Mouse (Mus musculus): ENCODE measurements around the gene 1700102P08Rik. TPM values are rescaled to one million over a fixed set of nuclear protein-coding genes. Genes with fewer than 3 reads are reported as not detected.

The 1700102P08Rik gene
- polyA plus RNA-seq, 1 experiment from 2014 or later, result 0.14 TPM

GRCm38 (mm10) chr9:108386816-108387215 lies 5.8 kb upstream of the 1700102P08Rik start:
- H3K9me3 ChIP-seq (ENCODE audit: control insufficient read depth), result no peaks in the 10 kb centered on the region
- no peak overlapping the region for H3K4me2 ChIP-seq (replicated peaks; ENCODE audit: low read depth)
- H3K9ac ChIP-seq (ENCODE audit: low read depth, low read length), result no peak overlapping the region
- no peak for ATAC-seq
- no peak overlapping the region for H3K27ac ChIP-seq (ENCODE audit: low read depth, low read length)
- no peak for TF ChIP-seq CTCF (IDR thresholded peaks at IDR 0.05; ENCODE audit: low read depth)
- H3K36me3 ChIP-seq (ENCODE audit: control insufficient read depth, insufficient read depth), result peaks cover 81% of the 10 kb centered on the region
- H3K4me1 ChIP-seq (replicated peaks; ENCODE audit: control insufficient read depth, insufficient read depth, low read length), result no peaks in the 10 kb centered on the region
- WGBS, result 92% methylated on average over 4 of the region's 4 CpGs
- no peak overlapping the region for H3K4me3 ChIP-seq (ENCODE audit: low read depth, low read length)
- H3K27me3 ChIP-seq (replicated peaks; ENCODE audit: control insufficient read depth, insufficient read depth, low read length), result no peaks in the 10 kb centered on the region

GRCm38 (mm10) chr9:108388601-108389000 lies 4.0 kb upstream of the 1700102P08Rik start:
- ATAC-seq, result no peak
- Histone ChIP-seq H3K9ac (ENCODE audit: low read depth, low read length) (no peak overlapping the region), H3K9me3 (ENCODE audit: control insufficient read depth) (no peaks in the 10 kb centered on the region), H3K36me3 (ENCODE audit: control insufficient read depth, insufficient read depth) (peaks cover 87% of the 10 kb centered on the region), H3K4me2 (replicated peaks; ENCODE audit: low read depth) (no peak overlapping the region), H3K4me1 (replicated peaks; ENCODE audit: control insufficient read depth, insufficient read depth, low read length) (no peaks in the 10 kb centered on the region), H3K4me3 (ENCODE audit: low read depth, low read length) (no peak overlapping the region), H3K27me3 (replicated peaks; ENCODE audit: control insufficient read depth, insufficient read depth, low read length) (no peaks in the 10 kb centered on the region), H3K27ac (ENCODE audit: low read depth, low read length) (no peak overlapping the region)
- no peak for TF ChIP-seq CTCF (IDR thresholded peaks at IDR 0.05; ENCODE audit: low read depth)
- 82% methylated on average over 10 of the region's 10 CpGs for WGBS

GRCm38 (mm10) chr9:108389220-108389619 lies 3.4 kb upstream of the 1700102P08Rik start:
- Histone ChIP-seq H3K4me3 (ENCODE audit: low read depth, low read length) (no peak overlapping the region), H3K9ac (ENCODE audit: low read depth, low read length) (no peak overlapping the region), H3K36me3 (ENCODE audit: control insufficient read depth, insufficient read depth) (peaks cover 81% of the 10 kb centered on the region), H3K4me2 (replicated peaks; ENCODE audit: low read depth) (no peak overlapping the region), H3K27ac (ENCODE audit: low read depth, low read length) (no peak overlapping the region), H3K9me3 (ENCODE audit: control insufficient read depth) (no peaks in the 10 kb centered on the region), H3K4me1 (replicated peaks; ENCODE audit: control insufficient read depth, insufficient read depth, low read length) (no peaks in the 10 kb centered on the region), H3K27me3 (replicated peaks; ENCODE audit: control insufficient read depth, insufficient read depth, low read length) (no peaks in the 10 kb centered on the region)
- 80% methylated on average over 6 of the region's 6 CpGs for WGBS
- no peak for TF ChIP-seq CTCF (IDR thresholded peaks at IDR 0.05; ENCODE audit: low read depth)
- no peak for ATAC-seq

- Histone ChIP-seq H3K9me3 (ENCODE audit: control insufficient read depth) (no peaks in the 10 kb centered on the region), H3K4me3 (ENCODE audit: low read depth, low read length) (no peak overlapping the region), H3K4me2 (replicated peaks; ENCODE audit: low read depth) (no peak overlapping the region), H3K4me1 (replicated peaks; ENCODE audit: control insufficient read depth, insufficient read depth, low read length) (no peaks in the 10 kb centered on the region), H3K36me3 (ENCODE audit: control insufficient read depth, insufficient read depth) (peaks cover 37% of the 10 kb centered on the region), H3K27ac (ENCODE audit: low read depth, low read length) (no peak overlapping the region), H3K9ac (ENCODE audit: low read depth, low read length) (no peak overlapping the region), H3K27me3 (replicated peaks; ENCODE audit: control insufficient read depth, insufficient read depth, low read length) (no peaks in the 10 kb centered on the region)
- TF ChIP-seq CTCF (IDR thresholded peaks at IDR 0.05; ENCODE audit: low read depth), result no peak
- WGBS, result 86% methylated on average over 6 of the region's 6 CpGs
- ATAC-seq, result no peak
Measured at GRCm38 (mm10) chr9:108394191-108394590, 1.6 kb downstream of the 1700102P08Rik start.

- Histone ChIP-seq H3K9ac (ENCODE audit: low read depth, low read length) (no peak overlapping the region), H3K9me3 (ENCODE audit: control insufficient read depth) (no peaks in the 10 kb centered on the region), H3K4me2 (replicated peaks; ENCODE audit: low read depth) (no peak overlapping the region), H3K4me3 (ENCODE audit: low read depth, low read length) (no peak overlapping the region), H3K4me1 (replicated peaks; ENCODE audit: control insufficient read depth, insufficient read depth, low read length) (no peaks in the 10 kb centered on the region), H3K27me3 (replicated peaks; ENCODE audit: control insufficient read depth, insufficient read depth, low read length) (no peaks in the 10 kb centered on the region), H3K27ac (ENCODE audit: low read depth, low read length) (no peak overlapping the region), H3K36me3 (ENCODE audit: control insufficient read depth, insufficient read depth) (peaks cover 29% of the 10 kb centered on the region)
- ATAC-seq, result no peak
- TF ChIP-seq CTCF (IDR thresholded peaks at IDR 0.05; ENCODE audit: low read depth), result no peak
- 84% methylated on average over 1 of the region's 1 CpGs for WGBS
Measured at GRCm38 (mm10) chr9:108395427-108395826, 2.8 kb downstream of the 1700102P08Rik start.

GRCm38 (mm10) chr9:108398324-108398723 lies 5.7 kb downstream of the 1700102P08Rik start:
- 0 out of 2 replicates have a peak, but pooled peaks cover 2% of the 10 kb centered on the region for H3K36me3 ChIP-seq (ENCODE audit: control insufficient read depth, insufficient read depth)
- TF ChIP-seq CTCF (IDR thresholded peaks at IDR 0.05; ENCODE audit: low read depth), result no peak
- H3K27ac ChIP-seq (ENCODE audit: low read depth, low read length), result no peak overlapping the region
- H3K9me3 ChIP-seq (ENCODE audit: control insufficient read depth), result no peaks in the 10 kb centered on the region
- H3K9ac ChIP-seq (ENCODE audit: low read depth, low read length), result no peak overlapping the region
- no peaks in the 10 kb centered on the region for H3K27me3 ChIP-seq (replicated peaks; ENCODE audit: control insufficient read depth, insufficient read depth, low read length)
- H3K4me3 ChIP-seq (ENCODE audit: low read depth, low read length), result no peak overlapping the region
- H3K4me2 ChIP-seq (replicated peaks; ENCODE audit: low read depth), result no peak overlapping the region
- ATAC-seq, result no peak
- no peaks in the 10 kb centered on the region for H3K4me1 ChIP-seq (replicated peaks; ENCODE audit: control insufficient read depth, insufficient read depth, low read length)
- WGBS, result 94% methylated on average over 3 of the region's 3 CpGs
